Mouse (Mus musculus): ENCODE measurements around the gene Rhoj. TPM values are rescaled to one million over a fixed set of nuclear protein-coding genes. Genes with fewer than 3 reads are reported as not detected.
"Not testable (repeated sequence)": the region's sequence is repeated elsewhere in the genome, so short reads cannot be mapped to it uniquely, and the experiment has no call there.

Gene Rhoj
- total RNA-seq, 2 experiments from 2014 or later, result 13.1 to 27.2 TPM

GRCm38 (mm10) chr12:75349537-75349936 is 41.4 kb downstream of the Rhoj start:
- not testable (repeated sequence) for DNase-seq

- no peak for DNase-seq
Measured at GRCm38 (mm10) chr12:75350750-75351149, 42.6 kb downstream of the Rhoj start.

GRCm38 (mm10) chr12:75351846-75352245 is 43.7 kb downstream of the Rhoj start:
- DNase-seq, result peak in 1 of 2 experiments; percentile 12

- DNase-seq, result peak in 1 of 2 experiments; percentile 23
Measured at GRCm38 (mm10) chr12:75352410-75352809, 44.3 kb downstream of the Rhoj start.

GRCm38 (mm10) chr12:75354354-75354753 is 46.2 kb downstream of the Rhoj start:
- DNase-seq, result no peak

- no peak for DNase-seq
Measured at GRCm38 (mm10) chr12:75357781-75358180, 49.7 kb downstream of the Rhoj start.

GRCm38 (mm10) chr12:75358714-75359113 is 50.6 kb downstream of the Rhoj start:
- peak; percentile 23 to 38 for DNase-seq

GRCm38 (mm10) chr12:75359500-75359899 is 51.4 kb downstream of the Rhoj start:
- no peak for DNase-seq

GRCm38 (mm10) chr12:75359921-75360482 is 51.9 kb downstream of the Rhoj start:
- DNase-seq, result no peak

- DNase-seq, result no peak
Measured at GRCm38 (mm10) chr12:75362456-75362855, 54.3 kb downstream of the Rhoj start.

- DNase-seq, result no peak
Measured at GRCm38 (mm10) chr12:75364416-75364815, 56.3 kb downstream of the Rhoj start.

- no peak for DNase-seq
Measured at GRCm38 (mm10) chr12:75365621-75366124, 57.6 kb downstream of the Rhoj start.

GRCm38 (mm10) chr12:75367371-75367770 is 59.2 kb downstream of the Rhoj start:
- DNase-seq, result no peak

- DNase-seq, result no peak
Measured at GRCm38 (mm10) chr12:75368527-75368926, 60.4 kb downstream of the Rhoj start.

GRCm38 (mm10) chr12:75369418-75369851 is 61.3 kb downstream of the Rhoj start:
- DNase-seq, result peak in 1 of 2 experiments; percentile 43

- no peak for DNase-seq
Measured at GRCm38 (mm10) chr12:75374437-75374836, 66.3 kb downstream of the Rhoj start.

GRCm38 (mm10) chr12:75375060-75375459 is 66.9 kb downstream of the Rhoj start:
- DNase-seq, result no peak

- DNase-seq, result no peak
Measured at GRCm38 (mm10) chr12:75376126-75376525, 68.0 kb downstream of the Rhoj start.

GRCm38 (mm10) chr12:75386731-75387130 is 78.6 kb downstream of the Rhoj start:
- DNase-seq, result no peak

- DNase-seq, result no peak
Measured at GRCm38 (mm10) chr12:75387156-75387555, 79.0 kb downstream of the Rhoj start.

- DNase-seq, result no peak
Measured at GRCm38 (mm10) chr12:75387846-75388245, 79.7 kb downstream of the Rhoj start.

- no peak for DNase-seq
Measured at GRCm38 (mm10) chr12:75388521-75388920, 80.4 kb downstream of the Rhoj start.

GRCm38 (mm10) chr12:75389308-75390135 is 81.4 kb downstream of the Rhoj start:
- DNase-seq, result peak; percentile 21 to 23

Measured in adrenal gland, postnatal 36 days (tissue).